Mouse (Mus musculus) hindbrain, embryonic 10.5 days (tissue): ENCODE measurements at regions not wholly inside any gene's neighbourhood (a gene's known extent, or its start where the extent isn't known, plus 50 kb on each side); places are given as distances from the start of the nearest gene placed in this dataset.
A peak's percentile ranks its signal among the peaks of the same experiment; 100 is the strongest.

Experiments used
- DNase-seq: peaks from one replicate; pipeline ENCODE4 v3.0.0-alpha.2; 2017; ENCODE audit warnings: low spot score
- H3K27ac ChIP-seq: fragments of 300-500 bp; sonication (generic); 2 replicates; pipeline ENCODE4 v1.5.1; 2016; ENCODE audit warnings: mild to moderate bottlenecking, moderate library complexity
- H3K27me3 ChIP-seq: fragments of 300-500 bp; sonication (generic); 2 replicates; pipeline ENCODE4 v1.6.1; 2016; ENCODE audit warnings: mild to moderate bottlenecking; ENCODE audit not compliant: poor library complexity, insufficient read depth, severe bottlenecking
- H3K36me3 ChIP-seq: fragments of 300-500 bp; sonication (generic); 2 replicates; pipeline ENCODE4 v1.6.1; 2016; ENCODE audit warnings: mild to moderate bottlenecking, moderate library complexity
- H3K4me1 ChIP-seq: fragments of 300-500 bp; sonication (generic); replicated peaks from 2 replicates; pipeline ENCODE4 v1.6.1; 2016; ENCODE audit warnings: mild to moderate bottlenecking
- H3K4me3 ChIP-seq: fragments of 300-500 bp; sonication (generic); 2 replicates; pipeline ENCODE4 v1.5.1; 2016; ENCODE audit warnings: mild to moderate bottlenecking, moderate library complexity
- H3K9me3 ChIP-seq: fragments of 300-500 bp; sonication (generic); 2 replicates; pipeline ENCODE4 v1.6.1; 2016; ENCODE audit warnings: mild to moderate bottlenecking, moderate library complexity
- WGBS: fragments of 180-500 bp; shearing (Covaris S2); methylation state at CpG from one replicate; pipeline ENCODE4 v1.1.7; 2016; 5-methylcytosine and 5-hydroxymethylcytosine counted together

GRCm38 (mm10) chr13:60427077-60427476 lies 174.7 kb upstream of the Dapk1 start:
- WGBS, result 62% methylated on average over 7 of the region's 7 CpGs
- H3K4me1 ChIP-seq, result peaks cover 14% of the 10 kb centered on the region
- no peak overlapping the region for H3K4me3 ChIP-seq
- H3K9me3 ChIP-seq, result no peaks in the 10 kb centered on the region
- no peaks in the 10 kb centered on the region for H3K36me3 ChIP-seq
- DNase-seq, result no peak
- H3K27ac ChIP-seq, result no peak overlapping the region
- peaks cover 11% of the 10 kb centered on the region; the same call in 1 of the 2 replicates for H3K27me3 ChIP-seq

GRCm38 (mm10) chr13:60427755-60428385 lies 173.9 kb upstream of the Dapk1 start:
- 0 out of 2 replicates have a peak overlapping the region, but pooled peaks have one; percentile 16 for H3K4me3 ChIP-seq

GRCm38 (mm10) chr13:60429148-60429547 lies 172.6 kb upstream of the Dapk1 start:
- Histone ChIP-seq H3K4me1 (peaks cover 14% of the 10 kb centered on the region), H3K9me3 (0 out of 2 replicates have a peak, but pooled peaks cover 4% of the 10 kb centered on the region), H3K27me3 (peaks cover 11% of the 10 kb centered on the region; the same call in 1 of the 2 replicates), H3K36me3 (no peaks in the 10 kb centered on the region), H3K4me3 (no peak overlapping the region), H3K27ac (no peak overlapping the region)
- WGBS, result 72% methylated on average over 3 of the region's 3 CpGs
- no peak for DNase-seq

More at GRCm38 (mm10) chr13:60427755-60428385, 173.9 kb upstream of the Dapk1 start:
- peak; percentile 18 for DNase-seq
- Histone ChIP-seq H3K4me1 (peaks cover 14% of the 10 kb centered on the region), H3K27me3 (peaks cover 11% of the 10 kb centered on the region; the same call in 1 of the 2 replicates), H3K9me3 (0 out of 2 replicates have a peak, but pooled peaks cover 1% of the 10 kb centered on the region), H3K36me3 (no peaks in the 10 kb centered on the region), H3K27ac (peak overlapping the region; percentile 62)
- WGBS, result 27% methylated on average over 12 of the region's 12 CpGs

- Histone ChIP-seq H3K27ac (no peak overlapping the region), H3K9me3 (0 out of 2 replicates have a peak, but pooled peaks cover 4% of the 10 kb centered on the region), H3K36me3 (no peaks in the 10 kb centered on the region), H3K27me3 (0 out of 2 replicates have a peak, but pooled peaks cover 4% of the 10 kb centered on the region), H3K4me1 (peaks cover 11% of the 10 kb centered on the region), H3K4me3 (no peak overlapping the region)
- WGBS, result 87% methylated on average over 8 of the region's 8 CpGs
- DNase-seq, result no peak
Measured at GRCm38 (mm10) chr13:60431412-60431811, 170.3 kb upstream of the Dapk1 start.

- H3K4me3 ChIP-seq, result no peak overlapping the region
- H3K36me3 ChIP-seq, result no peaks in the 10 kb centered on the region
- 0 out of 2 replicates have a peak, but pooled peaks cover 4% of the 10 kb centered on the region for H3K9me3 ChIP-seq
- no peak for DNase-seq
- no peaks in the 10 kb centered on the region for H3K4me1 ChIP-seq
- H3K27me3 ChIP-seq, result no peaks in the 10 kb centered on the region
- 68% methylated on average over 11 of the region's 11 CpGs for WGBS
- 0 out of 2 replicates have a peak overlapping the region, but pooled peaks have one; percentile 9 for H3K27ac ChIP-seq
Measured at GRCm38 (mm10) chr13:60434221-60435210, 167.2 kb upstream of the Dapk1 start.

- no peak overlapping the region for H3K27ac ChIP-seq
- H3K4me3 ChIP-seq, result no peak overlapping the region
- no peak for DNase-seq
- H3K36me3 ChIP-seq, result no peaks in the 10 kb centered on the region
- H3K9me3 ChIP-seq, result 0 out of 2 replicates have a peak, but pooled peaks cover 4% of the 10 kb centered on the region
- 71% methylated on average over 5 of the region's 5 CpGs for WGBS
- no peaks in the 10 kb centered on the region for H3K4me1 ChIP-seq
- H3K27me3 ChIP-seq, result no peaks in the 10 kb centered on the region
Measured at GRCm38 (mm10) chr13:60435333-60435732, 166.4 kb upstream of the Dapk1 start.

GRCm38 (mm10) chr13:60438177-60438576 lies 163.6 kb upstream of the Dapk1 start:
- 92% methylated on average over 2 of the region's 2 CpGs for WGBS
- no peak overlapping the region for H3K27ac ChIP-seq
- DNase-seq, result no peak
- H3K4me3 ChIP-seq, result no peak overlapping the region
- no peaks in the 10 kb centered on the region for H3K36me3 ChIP-seq
- no peaks in the 10 kb centered on the region for H3K27me3 ChIP-seq
- no peaks in the 10 kb centered on the region for H3K9me3 ChIP-seq
- no peaks in the 10 kb centered on the region; the same call in 1 of the 2 replicates for H3K4me1 ChIP-seq

GRCm38 (mm10) chr13:60440586-60440985 lies 161.2 kb upstream of the Dapk1 start:
- Histone ChIP-seq H3K9me3 (0 out of 2 replicates have a peak, but pooled peaks cover 3% of the 10 kb centered on the region), H3K27me3 (no peaks in the 10 kb centered on the region), H3K36me3 (no peaks in the 10 kb centered on the region), H3K4me1 (no peaks in the 10 kb centered on the region; the same call in 1 of the 2 replicates), H3K27ac (no peak overlapping the region), H3K4me3 (no peak overlapping the region)
- WGBS, result 68% methylated on average over 3 of the region's 3 CpGs
- DNase-seq, result no peak

GRCm38 (mm10) chr13:60445164-60445563 lies 156.6 kb upstream of the Dapk1 start:
- H3K27me3 ChIP-seq, result no peaks in the 10 kb centered on the region
- 0 out of 2 replicates have a peak, but pooled peaks cover 3% of the 10 kb centered on the region for H3K9me3 ChIP-seq
- no peaks in the 10 kb centered on the region for H3K36me3 ChIP-seq
- no peak for DNase-seq
- 90% methylated on average over 5 of the region's 5 CpGs for WGBS
- no peak overlapping the region for H3K4me3 ChIP-seq
- no peaks in the 10 kb centered on the region; the same call in 1 of the 2 replicates for H3K4me1 ChIP-seq
- H3K27ac ChIP-seq, result no peak overlapping the region

GRCm38 (mm10) chr13:60446926-60447325 lies 154.8 kb upstream of the Dapk1 start:
- Histone ChIP-seq H3K9me3 (0 out of 2 replicates have a peak, but pooled peaks cover 3% of the 10 kb centered on the region), H3K27me3 (no peaks in the 10 kb centered on the region), H3K36me3 (no peaks in the 10 kb centered on the region), H3K4me3 (no peak overlapping the region), H3K27ac (no peak overlapping the region), H3K4me1 (no peaks in the 10 kb centered on the region)
- WGBS, result 67% methylated on average over 5 of the region's 5 CpGs
- DNase-seq, result no peak

- 85% methylated on average over 10 of the region's 10 CpGs for WGBS
Measured at GRCm38 (mm10) chr13:60450721-60451506, 150.8 kb upstream of the Dapk1 start.

More at GRCm38 (mm10) chr13:60450721-60451506, 150.8 kb upstream of the Dapk1 start:
- no peaks in the 10 kb centered on the region for H3K9me3 ChIP-seq
- DNase-seq, result no peak
- no peak overlapping the region for H3K4me3 ChIP-seq
- H3K27me3 ChIP-seq, result no peaks in the 10 kb centered on the region
- H3K4me1 ChIP-seq, result peaks cover 8% of the 10 kb centered on the region
- H3K27ac ChIP-seq, result no peak overlapping the region
- no peaks in the 10 kb centered on the region for H3K36me3 ChIP-seq
